Mouse (Mus musculus): ENCODE measurements around the gene Fa2h. TPM values are rescaled to one million over a fixed set of nuclear protein-coding genes. Genes with fewer than 3 reads are reported as not detected.
"Not testable (repeated sequence)": the region's sequence is repeated elsewhere in the genome, so short reads cannot be mapped to it uniquely, and the experiment has no call there.

Fa2h gene
- total RNA-seq, 1 experiment from 2014 or later, result 5.6 TPM

DNA sequence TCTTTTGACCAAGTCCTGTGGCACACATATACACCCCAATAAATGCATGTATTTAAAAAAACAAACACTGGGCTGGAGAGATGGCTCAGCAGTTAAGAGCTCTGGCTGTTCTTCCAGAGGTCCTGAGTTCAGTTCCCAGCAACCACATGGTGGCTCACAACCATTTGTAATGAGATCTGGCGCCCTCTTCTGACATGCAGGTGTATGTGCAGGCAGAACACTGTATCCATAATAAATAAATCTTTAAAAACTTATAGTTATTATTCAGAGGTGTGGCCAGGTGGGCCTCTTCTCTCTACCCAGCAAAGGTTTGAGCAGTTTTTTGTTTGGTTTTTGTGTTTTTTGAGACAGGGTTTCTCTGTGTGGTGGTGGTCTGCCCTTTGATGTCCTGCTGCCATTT, 34.7 kb downstream of the Fa2h start:
- DNase-seq, result no peak

DNA sequence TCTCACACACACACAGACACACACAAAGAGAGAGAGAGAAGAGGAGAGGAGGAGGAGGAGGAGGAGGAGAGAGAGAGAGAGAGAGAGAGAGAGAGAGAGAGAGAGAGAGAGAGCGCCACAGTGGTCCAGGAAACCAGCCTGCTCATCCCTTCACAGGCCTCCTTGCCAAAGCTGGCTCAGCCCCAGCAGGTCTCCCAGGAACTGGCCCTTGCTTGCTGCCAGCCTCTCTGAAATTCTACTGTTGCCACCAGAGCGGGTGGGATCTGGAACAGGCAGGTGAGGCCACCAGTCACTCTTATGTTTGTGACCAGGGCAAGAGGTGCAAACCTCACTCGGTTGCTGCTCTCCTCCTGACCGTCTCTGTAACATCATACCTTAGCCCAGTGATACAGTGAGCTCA, 36.2 kb downstream of the Fa2h start:
- DNase-seq, result peak; percentile 32

DNA sequence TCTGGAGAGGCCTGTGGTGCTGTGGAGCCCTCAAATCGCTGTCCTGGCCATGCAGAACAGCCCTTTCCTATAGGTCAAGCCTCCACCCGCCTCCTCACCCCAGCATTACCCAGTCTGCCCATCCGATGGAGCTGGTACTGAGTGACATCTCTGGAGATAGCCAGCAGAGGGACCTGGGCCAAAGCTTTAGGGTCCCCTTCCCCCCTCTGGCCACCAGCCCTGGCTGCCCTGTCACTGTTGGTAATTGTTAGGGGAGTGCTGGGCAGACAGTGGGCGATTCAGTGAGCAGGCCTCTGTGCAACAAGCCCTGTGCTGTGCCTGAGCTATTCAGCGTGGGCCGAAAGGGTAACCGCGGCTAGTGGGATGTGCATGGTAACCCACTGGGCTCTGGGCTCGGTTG, 40.1 kb downstream of the Fa2h start:
- no peak for DNase-seq

DNA sequence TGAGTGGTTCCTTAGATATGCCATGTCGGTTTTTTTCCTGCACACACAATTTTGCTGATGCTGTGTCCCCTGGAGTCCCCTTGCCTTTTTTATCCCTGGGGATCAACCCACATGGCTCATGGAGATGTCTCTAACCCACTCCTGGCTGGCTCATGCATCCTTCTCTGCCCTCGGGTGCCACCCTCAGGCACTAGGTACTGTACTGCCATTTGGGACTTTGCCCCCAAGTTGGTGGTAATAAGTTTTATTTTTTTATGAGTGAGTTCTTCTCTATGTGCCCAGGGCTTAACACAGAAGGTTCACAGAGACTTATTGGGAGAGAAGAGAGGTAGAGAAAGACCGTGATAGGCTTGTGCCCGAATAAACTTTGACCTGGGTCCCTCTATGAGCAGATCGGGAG, 41.3 kb downstream of the Fa2h start:
- no peak for DNase-seq

DNA sequence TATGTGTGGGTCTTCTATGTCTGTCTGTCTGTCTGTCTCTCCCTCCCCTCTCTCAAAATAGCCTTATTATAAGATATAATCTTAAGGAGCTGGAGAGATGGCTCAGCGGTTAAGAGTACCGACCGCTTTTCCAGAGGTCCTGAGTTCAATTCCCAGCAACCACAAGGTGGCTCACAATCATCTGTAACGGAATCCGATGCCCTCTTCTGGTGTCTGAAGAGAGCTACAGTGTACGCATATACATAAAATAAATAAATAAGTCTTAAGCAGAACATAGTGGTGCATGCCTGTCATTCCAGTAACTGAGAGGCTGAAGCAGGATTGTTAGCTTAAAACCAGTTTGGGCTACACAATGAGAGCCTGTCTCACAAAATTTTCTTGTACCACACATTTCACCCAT, 43.0 kb downstream of the Fa2h start:
- DNase-seq, result no peak

DNA sequence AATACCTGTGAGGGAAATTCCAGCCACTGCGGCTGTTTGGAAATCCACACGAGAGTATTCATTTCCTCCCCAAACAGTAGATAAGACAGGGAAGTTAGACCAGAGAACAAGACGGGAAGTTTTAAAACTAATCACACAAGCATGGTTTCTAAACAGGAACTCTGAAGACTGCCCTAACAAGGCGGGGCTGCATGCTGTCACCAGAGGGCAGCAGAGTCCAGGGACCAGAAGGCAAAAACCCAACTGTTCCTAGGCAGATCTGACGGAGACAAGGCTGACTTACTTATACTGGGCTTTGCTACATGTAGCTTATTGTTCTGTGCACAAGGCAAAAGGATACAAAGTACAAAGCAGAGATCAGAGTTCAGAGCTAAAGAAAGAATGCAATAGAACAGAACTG, 50.4 kb downstream of the Fa2h start:
- DNase-seq, result peak; percentile 85

DNA sequence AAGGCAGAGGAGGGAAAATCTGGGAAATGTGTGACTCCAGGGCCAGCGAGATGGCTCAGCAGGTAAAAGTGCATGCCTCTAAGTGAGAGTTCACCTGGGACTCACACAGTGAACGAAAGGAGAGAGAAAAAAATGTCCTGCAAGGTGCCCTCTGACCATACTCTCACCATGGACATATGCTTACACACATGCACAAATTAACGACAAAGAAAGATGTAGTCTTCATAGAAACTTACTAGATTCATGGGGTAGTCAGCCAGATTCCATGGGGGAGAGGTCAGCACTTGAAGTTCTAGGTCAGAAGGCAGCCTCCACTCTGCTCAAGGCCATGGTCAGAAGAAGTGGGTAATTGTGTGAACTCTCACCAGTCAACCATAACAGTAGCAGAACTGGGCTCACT, 53.4 kb downstream of the Fa2h start:
- no peak for DNase-seq

DNA sequence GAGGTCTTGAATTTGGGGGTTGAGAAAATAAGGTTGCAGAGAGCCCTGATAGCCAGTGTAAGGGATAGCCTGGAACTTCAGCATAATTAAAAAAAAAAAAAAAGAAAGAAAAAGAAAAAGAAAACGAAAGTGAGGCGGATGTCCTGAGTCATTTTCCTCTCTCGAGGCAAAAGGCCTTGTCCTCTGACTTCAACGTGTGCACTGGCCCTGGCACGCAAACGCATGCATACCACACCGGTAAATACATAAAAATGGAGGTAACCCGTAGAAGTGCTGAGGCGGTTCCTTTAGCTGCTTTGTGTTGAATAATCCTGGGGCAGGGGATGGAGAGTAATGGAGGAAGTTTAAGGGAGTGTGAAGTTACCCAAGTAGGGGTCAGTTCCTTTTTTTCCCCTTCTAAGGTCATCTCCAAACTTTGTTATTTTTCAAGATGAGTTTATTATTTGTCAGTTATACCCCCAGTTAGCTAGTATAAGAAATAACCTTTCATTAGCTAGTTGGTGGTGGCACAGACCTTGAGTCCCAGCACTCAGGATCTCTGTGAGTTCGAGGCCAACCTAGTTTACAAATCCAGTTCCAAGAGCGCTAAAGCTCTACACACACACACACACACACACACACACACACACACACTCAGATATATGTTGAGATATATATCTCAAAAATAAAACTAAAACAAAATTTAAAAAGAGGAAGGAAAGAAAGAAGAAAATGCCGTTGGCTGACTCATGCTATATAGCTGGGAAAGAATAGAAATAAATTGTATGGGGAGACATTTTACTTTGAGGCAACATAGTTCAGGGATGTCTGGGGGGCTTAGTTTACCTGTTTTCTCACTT, 55.0 kb downstream of the Fa2h start:
- DNase-seq, result no peak

DNA sequence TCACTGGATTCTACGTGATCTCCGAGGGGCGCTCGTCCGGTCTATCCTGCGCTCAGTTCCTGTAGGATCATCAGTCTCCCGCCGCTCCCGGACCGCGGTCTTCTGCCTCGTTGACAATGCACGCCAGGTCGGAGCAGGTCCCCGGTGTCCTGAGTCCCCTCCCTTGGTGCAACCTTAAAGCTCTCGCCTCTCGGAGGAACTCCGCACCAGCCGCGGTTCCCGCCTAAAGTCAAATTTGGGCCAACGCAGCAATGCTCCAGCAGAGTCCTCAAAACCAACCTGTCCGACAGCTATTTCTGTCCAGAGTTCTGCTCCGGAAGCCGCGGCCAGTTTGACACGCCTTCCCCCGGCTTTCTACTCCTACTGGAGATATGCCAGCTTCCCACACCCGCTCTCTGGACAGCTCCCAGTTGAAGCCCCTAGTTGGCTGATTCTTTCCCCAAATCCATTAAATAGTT, 55.7 kb downstream of the Fa2h start, which contains the start of gene Mlkl:
Gene Mlkl, minus strand, starts transcription at position 288 of the 458 bp plus-strand sequence.
- DNase-seq, result peak; percentile 62

DNA sequence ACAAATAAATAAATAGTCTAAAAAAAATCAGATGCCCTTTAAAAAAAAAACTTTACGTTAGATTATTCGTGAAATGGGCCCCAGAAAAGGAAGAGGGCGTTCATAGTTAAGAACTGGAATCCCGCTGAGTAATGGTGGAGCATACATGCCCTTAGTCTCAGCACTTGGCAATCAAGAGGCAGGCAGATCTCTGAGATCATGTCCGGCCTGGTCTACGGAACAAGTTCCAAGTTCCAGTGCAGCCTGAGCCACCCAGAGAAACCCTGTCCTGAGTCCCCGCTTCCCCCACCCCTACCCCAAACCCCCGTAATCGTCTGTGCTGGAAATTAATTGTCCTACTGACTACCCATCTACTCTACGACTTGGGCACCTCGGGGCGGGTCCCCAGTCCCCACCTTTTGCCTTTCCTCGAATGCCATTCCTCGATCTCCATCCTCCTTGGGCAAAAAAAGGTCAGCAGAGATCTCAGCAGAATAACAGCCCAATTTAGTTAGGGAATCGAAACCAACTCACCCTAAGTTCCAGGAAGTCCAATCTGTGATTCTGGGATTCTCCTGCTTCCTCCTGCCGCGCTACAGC, 56.2 kb downstream of the Fa2h start:
- DNase-seq, result no peak

DNA sequence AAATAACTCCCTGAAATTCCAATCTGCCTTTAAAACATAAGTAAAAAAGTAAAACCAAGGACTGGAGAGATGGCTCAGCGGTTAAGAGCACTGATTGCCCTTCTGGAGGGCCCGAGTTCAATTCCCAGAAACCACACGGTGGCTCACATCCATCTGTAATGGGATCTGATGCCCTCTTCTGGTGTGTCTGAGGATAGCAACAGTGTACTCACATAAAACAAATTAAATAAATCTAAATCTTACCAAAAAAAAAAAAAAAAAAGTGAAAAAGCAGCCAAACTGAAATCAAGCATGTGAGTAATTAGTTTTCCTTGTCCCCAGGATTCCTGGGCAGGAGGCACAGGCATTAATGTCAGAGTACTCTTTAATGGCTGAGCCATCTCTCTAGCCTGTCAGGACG, 56.9 kb downstream of the Fa2h start:
- DNase-seq, result no peak

DNA sequence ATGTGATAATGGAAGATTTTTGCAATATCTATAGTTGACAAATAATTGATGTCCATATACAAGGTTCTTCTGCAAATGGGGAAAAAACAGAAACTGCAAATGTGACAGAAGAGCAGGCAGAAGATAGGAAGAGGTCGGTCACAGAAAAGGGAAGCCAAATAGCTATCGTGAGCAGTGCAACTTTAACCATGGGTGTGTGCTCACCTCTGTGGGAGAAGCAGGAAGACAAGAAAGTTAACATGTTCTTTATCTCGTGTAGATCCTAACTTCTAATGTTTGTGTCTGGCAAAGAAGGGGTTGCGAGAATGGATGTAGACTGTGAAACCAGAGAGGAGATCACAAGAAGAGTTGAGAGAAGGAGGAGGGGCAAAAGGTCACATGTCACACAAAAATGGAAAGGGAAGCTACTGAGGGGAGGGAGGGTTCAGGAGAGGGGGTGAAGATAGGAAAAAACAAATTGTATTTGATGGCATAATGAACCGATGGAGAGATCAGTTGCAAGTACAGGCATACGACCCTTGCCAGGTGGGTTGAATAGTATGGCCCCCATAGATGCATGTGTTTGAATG, 68.3 kb downstream of the Fa2h start:
- no peak for DNase-seq

DNA sequence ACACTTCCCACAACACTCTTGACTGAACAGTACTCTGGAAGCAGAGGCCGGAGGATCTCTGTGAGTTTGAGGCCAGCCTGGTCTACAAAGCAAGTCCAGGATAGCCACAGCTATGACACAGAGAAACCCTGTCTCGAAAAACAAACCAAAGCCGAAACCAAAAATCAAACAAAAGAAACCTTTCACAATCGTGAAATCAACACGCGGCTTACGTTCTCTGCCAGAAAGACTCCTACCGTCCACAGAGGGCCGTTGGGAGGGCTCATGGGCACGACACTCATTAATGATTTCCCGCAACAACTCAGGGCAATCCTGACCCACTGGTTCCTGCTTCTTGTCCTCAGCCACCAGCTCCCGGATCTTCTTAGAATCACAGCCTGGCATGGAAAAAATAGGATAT, 78.9 kb downstream of the Fa2h start:
- DNase-seq, result no peak

DNA sequence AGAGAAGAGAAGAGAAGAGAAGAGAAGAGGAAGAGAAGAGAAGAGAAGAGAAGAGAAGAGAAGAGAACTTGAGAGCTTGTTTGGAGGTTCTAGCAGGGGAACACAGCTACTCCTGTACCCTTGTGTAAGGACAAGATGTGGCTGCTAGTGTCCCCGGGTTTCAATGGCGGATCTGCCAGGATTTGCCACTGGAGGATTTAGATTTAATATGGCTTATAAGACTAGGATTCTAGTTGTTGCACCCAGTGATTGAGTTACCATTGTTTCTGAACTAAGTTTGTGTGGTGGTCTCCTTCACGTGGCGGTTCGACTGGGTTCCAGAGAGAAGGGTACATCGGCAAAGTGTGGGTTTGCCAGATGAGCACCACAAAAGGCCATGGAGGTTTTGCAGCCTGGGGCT, 79.7 kb downstream of the Fa2h start:
- not testable (repeated sequence) for DNase-seq

DNA sequence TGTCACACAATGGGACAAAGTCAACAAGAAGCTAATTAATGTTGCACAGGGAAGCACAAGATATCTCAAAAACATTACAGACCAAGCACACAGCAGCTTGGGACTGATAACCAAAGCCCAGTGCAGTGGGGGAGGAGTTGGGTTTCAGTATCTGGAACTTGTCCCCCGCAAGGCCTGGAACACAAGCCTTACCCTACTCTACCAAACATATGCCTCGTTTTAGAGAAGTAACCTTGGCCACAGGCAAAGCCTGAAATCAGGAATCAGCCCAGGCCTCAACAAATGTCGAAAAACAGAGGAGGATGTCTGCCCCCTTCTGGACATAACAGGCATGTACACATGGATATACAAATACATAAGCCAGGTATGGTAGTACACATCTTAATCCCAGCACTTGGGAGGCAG, 80.9 kb downstream of the Fa2h start:
- no peak for DNase-seq

DNA sequence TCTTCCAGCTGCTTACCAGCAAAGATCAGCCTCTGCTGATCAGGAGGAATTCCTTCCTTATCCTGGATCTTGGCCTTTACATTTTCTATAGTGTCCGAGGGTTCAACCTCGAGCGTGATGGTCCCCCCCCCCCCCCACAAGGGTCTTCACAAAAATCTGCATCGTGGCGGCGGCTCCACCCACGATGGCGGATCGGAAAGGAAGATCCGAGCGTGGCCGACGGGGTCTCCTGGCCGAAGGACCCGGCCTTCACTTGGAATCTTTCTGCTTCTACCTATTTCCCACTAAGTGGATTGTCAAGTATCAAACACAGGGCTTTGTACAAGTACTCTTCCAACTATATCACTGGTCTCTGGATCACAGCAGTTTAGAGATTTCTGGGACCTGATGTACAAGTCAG, 83.6 kb downstream of the Fa2h start:
- DNase-seq, result not testable (repeated sequence)

DNA sequence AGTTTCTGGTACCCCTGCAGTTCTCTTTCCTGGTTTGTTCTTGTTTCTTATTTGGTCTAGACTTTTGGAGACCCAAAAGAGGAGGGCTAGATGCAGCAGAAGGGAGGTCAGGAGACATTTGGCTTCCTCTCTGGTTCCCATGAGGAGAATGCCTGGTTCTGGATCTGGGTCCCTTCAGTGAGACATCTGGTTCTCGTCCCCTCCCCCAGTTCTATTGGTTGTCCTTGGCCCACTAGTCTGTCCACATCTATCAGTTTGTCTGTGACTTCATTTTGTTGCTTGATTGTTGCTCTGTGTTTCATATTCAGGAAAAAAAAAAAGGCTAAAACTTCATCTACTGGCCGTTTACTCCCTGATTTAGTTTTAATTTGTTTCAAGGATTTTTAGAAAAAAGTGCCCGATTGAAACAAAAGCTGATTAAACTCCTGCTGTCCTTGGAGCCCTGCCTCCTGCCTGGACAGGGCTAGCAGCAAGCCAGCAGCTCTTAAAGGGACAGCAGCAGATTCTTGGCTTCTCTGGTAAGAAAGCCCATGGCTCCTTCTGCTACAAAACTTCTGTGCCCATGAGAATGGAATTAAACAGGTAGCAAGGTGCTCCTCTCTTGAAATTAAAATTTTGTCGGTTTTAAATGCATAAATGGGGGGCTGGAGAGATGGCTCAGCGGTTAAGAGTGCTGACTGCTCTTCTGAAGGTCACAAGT, 88.4 kb downstream of the Fa2h start:
- peak; percentile 42 for DNase-seq

DNA sequence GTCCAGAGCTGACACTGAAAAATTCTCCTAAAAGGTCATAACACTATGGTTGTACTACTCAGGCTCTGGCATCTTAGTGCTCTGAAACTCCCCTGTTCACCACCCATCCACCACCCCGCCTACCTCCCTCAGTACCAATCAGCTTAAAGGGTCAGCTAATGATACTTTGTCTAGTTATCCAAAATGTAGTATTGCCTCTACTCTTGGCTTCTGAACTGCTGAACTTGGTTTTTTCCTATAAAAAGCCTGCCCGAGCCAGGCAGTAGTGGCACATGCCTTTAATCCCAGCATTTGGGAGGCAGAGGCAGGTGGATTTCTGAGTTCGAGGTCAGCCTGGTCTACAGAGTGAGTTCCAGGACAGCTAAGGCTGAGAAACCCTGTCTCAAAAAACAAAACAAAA, 89.3 kb downstream of the Fa2h start:
- DNase-seq, result no peak

DNA sequence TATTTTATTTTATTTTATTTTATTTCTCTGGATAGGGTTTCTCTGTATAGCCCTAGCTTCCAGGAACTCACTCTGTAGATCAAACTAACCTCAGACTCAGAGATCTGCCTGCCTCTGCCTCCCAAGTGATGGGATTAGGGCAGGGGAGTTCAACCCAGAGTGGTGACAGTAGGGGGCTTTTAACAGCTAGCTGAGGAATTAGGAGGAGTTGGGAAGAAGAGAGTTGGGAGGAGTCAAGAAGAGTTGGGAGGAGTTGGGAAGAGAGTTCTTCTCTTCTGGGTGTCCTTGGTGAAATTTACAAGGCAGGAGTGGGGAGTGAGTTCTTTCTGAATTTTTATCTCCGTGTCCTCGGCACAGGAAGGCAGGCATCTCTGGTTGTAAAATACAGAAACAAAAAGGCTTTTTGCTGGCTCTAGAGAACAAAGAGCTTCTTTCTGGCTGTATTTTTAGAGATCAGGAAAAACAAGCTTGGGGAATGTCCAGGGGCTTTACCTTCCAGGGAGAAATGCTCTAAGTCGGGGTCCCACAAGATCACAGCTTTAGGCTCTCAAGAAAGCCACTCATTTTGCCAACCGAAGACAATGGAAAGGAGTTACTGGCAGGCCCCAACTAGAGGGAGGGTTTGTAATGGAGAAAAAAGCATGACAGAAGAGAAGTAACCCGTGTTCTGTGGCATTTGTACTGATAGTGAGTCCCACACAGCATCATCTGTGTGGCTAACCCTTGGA, 90.4 kb downstream of the Fa2h start:
- not testable (repeated sequence) for DNase-seq

DNA sequence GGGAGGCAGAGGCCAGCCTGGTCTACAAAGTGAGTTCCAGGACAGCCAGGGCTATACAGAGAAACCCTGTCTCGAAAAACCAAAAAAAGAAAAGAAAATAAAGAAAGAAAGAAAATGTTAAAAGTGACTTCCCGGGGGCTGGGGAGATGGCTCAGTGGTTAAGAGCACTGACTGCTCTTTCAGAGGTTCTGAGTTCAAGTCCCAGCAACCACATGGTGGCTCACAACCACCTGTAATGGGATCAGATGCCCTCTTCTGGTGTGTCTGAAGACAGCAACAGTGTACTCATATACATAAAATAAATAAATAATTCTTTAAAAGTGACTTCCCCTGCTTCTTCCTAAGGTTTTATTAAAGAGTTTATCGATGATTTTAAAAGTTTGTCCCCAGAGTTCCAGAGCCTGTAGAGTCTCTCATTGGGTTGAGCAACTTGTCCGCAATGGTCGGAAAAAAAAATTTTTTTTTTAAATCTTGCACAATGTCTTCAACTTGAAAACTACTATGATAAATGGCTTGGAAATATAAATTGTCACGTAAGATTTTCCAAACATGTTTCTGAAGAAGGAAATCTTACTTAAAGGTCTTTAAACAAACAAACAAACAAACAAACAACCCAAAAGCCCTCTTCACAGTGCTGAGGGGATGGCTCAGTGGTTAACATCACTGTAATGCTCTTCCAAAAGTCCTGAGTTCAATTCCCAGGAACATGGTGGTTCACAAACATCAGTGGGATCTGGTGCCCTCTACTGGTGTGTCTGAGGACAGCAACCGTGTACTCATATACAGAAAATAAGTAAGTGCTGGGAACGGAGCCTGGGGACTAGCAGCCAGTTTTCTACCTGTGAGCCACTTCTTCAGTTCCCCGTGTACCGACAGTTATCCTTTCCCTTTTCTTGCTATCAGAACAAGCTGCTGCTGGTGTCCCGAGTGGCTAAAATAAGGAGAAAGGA, 92.8 kb downstream of the Fa2h start:
- DNase-seq, result no peak

All from adrenal gland, postnatal 25 days (tissue).